Mouse (Mus musculus): ENCODE measurements around the gene Gemin8. TPM values are rescaled to one million over a fixed set of nuclear protein-coding genes. Genes with fewer than 3 reads are reported as not detected.

Gemin8 gene
- polyA plus RNA-seq, 1 experiment, result 7.2 TPM

DNA sequence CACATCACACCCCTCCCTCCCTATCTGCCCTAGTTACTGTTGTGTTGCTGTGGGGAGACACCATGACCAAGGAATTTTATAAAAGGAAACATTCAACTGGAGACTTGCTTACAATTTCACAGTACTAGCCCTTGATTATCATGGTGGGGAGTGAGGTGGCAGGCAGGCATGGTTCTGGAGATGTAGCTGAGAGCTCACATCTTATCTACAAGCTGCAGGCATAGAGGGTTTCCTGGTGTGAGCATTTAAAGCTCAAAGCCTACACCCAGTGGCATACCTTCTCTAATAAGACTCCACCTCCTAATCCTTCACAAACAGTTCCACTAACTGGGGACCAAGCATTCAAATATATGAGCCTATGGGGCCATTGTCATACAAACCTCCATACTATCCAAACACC lies 26.1 kb downstream of the Gemin8 start:
- TF ChIP-seq POLR2A (IDR thresholded peaks at IDR 0.05; ENCODE audit: control insufficient read depth, low read depth, low read length), result no peak
- TF ChIP-seq CTCF (IDR thresholded peaks at IDR 0.05; ENCODE audit: control insufficient read depth, insufficient read depth, insufficient replicate concordance, low read depth, low read length), result no peak
- no peak overlapping the region for H3K27ac ChIP-seq (ENCODE audit: control insufficient read depth, insufficient read depth, low read depth, low read length)
- H3K27me3 ChIP-seq (ENCODE audit: control insufficient read depth, insufficient read depth, low read length), result no peaks in the 10 kb centered on the region

GRCm38 (mm10) chrX:166198266-166198665 lies 28.0 kb downstream of the Gemin8 start:
- H3K27ac ChIP-seq (ENCODE audit: control insufficient read depth, insufficient read depth, low read depth, low read length), result no peak overlapping the region
- H3K27me3 ChIP-seq (ENCODE audit: control insufficient read depth, insufficient read depth, low read length), result no peaks in the 10 kb centered on the region
- TF ChIP-seq POLR2A (IDR thresholded peaks at IDR 0.05; ENCODE audit: control insufficient read depth, low read depth, low read length), result no peak
- no peak for TF ChIP-seq CTCF (IDR thresholded peaks at IDR 0.05; ENCODE audit: control insufficient read depth, insufficient read depth, insufficient replicate concordance, low read depth, low read length)
- no peaks in the 10 kb centered on the region for H3K4me1 ChIP-seq (ENCODE audit: control insufficient read depth, insufficient read depth, low read length)
- no peak overlapping the region for H3K4me3 ChIP-seq (ENCODE audit: control insufficient read depth, low read depth, low read length)
- H3K36me3 ChIP-seq (ENCODE audit: control insufficient read depth, insufficient read depth, low read length), result no peaks in the 10 kb centered on the region

More for the DNA sequence above, 26.1 kb downstream of the Gemin8 start:
- H3K4me1 ChIP-seq (ENCODE audit: control insufficient read depth, insufficient read depth, low read length), result no peaks in the 10 kb centered on the region
- H3K36me3 ChIP-seq (ENCODE audit: control insufficient read depth, insufficient read depth, low read length), result no peaks in the 10 kb centered on the region
- no peak overlapping the region for H3K4me3 ChIP-seq (ENCODE audit: control insufficient read depth, low read depth, low read length)

DNA sequence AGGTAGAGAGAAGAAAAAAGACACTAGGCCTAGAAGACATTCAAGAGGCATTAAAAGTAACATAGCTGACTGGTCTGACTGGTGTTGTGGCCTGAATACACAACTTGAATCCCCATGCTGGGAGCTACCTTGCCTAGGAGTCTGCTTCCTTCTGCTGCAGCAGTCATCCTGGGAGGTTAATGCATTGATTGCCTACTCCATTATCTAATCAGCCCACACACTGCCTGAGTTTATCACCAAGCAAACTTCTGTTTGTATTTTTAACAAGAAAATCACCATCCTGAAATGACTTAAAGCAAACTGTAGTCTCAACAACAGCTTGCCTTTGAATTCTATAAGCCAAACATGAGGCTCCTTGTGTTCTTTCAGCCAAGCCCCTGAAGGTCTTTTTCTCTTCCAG lies 29.6 kb downstream of the Gemin8 start:
- Histone ChIP-seq H3K27ac (ENCODE audit: control insufficient read depth, insufficient read depth, low read depth, low read length) (no peak overlapping the region), H3K4me3 (ENCODE audit: control insufficient read depth, low read depth, low read length) (no peak overlapping the region), H3K36me3 (ENCODE audit: control insufficient read depth, insufficient read depth, low read length) (no peaks in the 10 kb centered on the region), H3K27me3 (ENCODE audit: control insufficient read depth, insufficient read depth, low read length) (no peaks in the 10 kb centered on the region), H3K4me1 (ENCODE audit: control insufficient read depth, insufficient read depth, low read length) (no peaks in the 10 kb centered on the region)
- TF ChIP-seq POLR2A (IDR thresholded peaks at IDR 0.05; ENCODE audit: control insufficient read depth, low read depth, low read length) (no peak), CTCF (IDR thresholded peaks at IDR 0.05; ENCODE audit: control insufficient read depth, insufficient read depth, insufficient replicate concordance, low read depth, low read length) (no peak)

DNA sequence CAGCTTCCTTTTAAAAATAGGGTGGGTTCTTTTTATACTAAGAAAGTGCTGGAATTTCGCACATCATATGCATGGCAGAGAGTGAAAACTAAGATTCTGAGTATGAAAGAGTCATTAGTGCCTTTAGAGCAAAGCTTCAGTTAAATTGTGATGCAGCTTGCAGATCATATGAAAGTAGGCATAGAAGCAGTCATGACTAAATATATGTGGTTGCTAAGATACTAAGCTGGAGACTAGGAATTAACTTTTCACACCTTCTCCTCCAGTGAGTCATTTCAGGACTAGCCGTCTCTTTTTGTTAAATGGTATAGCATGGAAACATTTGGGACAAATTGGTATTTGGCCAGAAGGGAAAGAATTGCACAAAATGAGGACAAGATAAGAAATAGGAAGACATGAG lies 44.3 kb downstream of the Gemin8 start:
- Histone ChIP-seq H3K36me3 (ENCODE audit: control insufficient read depth, insufficient read depth, low read length) (no peaks in the 10 kb centered on the region), H3K4me1 (ENCODE audit: control insufficient read depth, insufficient read depth, low read length) (no peaks in the 10 kb centered on the region), H3K27me3 (ENCODE audit: control insufficient read depth, insufficient read depth, low read length) (no peaks in the 10 kb centered on the region), H3K4me3 (ENCODE audit: control insufficient read depth, low read depth, low read length) (no peak overlapping the region), H3K27ac (ENCODE audit: control insufficient read depth, insufficient read depth, low read depth, low read length) (no peak overlapping the region)
- TF ChIP-seq CTCF (IDR thresholded peaks at IDR 0.05; ENCODE audit: control insufficient read depth, insufficient read depth, insufficient replicate concordance, low read depth, low read length) (no peak), POLR2A (IDR thresholded peaks at IDR 0.05; ENCODE audit: control insufficient read depth, low read depth, low read length) (no peak)

- TF ChIP-seq CTCF (IDR thresholded peaks at IDR 0.05; ENCODE audit: control insufficient read depth, insufficient read depth, insufficient replicate concordance, low read depth, low read length), result no peak
- TF ChIP-seq POLR2A (IDR thresholded peaks at IDR 0.05; ENCODE audit: control insufficient read depth, low read depth, low read length), result no peak
- H3K27ac ChIP-seq (ENCODE audit: control insufficient read depth, insufficient read depth, low read depth, low read length), result no peak overlapping the region
- no peak overlapping the region for H3K4me3 ChIP-seq (ENCODE audit: control insufficient read depth, low read depth, low read length)
- no peaks in the 10 kb centered on the region for H3K36me3 ChIP-seq (ENCODE audit: control insufficient read depth, insufficient read depth, low read length)
- H3K4me1 ChIP-seq (ENCODE audit: control insufficient read depth, insufficient read depth, low read length), result no peaks in the 10 kb centered on the region
- H3K27me3 ChIP-seq (ENCODE audit: control insufficient read depth, insufficient read depth, low read length), result no peaks in the 10 kb centered on the region
Measured at GRCm38 (mm10) chrX:166216248-166216647, 46.0 kb downstream of the Gemin8 start.

GRCm38 (mm10) chrX:166216720-166217119 lies 46.5 kb downstream of the Gemin8 start:
- Histone ChIP-seq H3K27ac (ENCODE audit: control insufficient read depth, insufficient read depth, low read depth, low read length) (no peak overlapping the region), H3K27me3 (ENCODE audit: control insufficient read depth, insufficient read depth, low read length) (no peaks in the 10 kb centered on the region), H3K36me3 (ENCODE audit: control insufficient read depth, insufficient read depth, low read length) (no peaks in the 10 kb centered on the region), H3K4me3 (ENCODE audit: control insufficient read depth, low read depth, low read length) (no peak overlapping the region), H3K4me1 (ENCODE audit: control insufficient read depth, insufficient read depth, low read length) (no peaks in the 10 kb centered on the region)
- TF ChIP-seq CTCF (IDR thresholded peaks at IDR 0.05; ENCODE audit: control insufficient read depth, insufficient read depth, insufficient replicate concordance, low read depth, low read length), result no peak

- no peaks in the 10 kb centered on the region for H3K4me1 ChIP-seq (ENCODE audit: control insufficient read depth, insufficient read depth, low read length)
- no peak overlapping the region for H3K27ac ChIP-seq (ENCODE audit: control insufficient read depth, insufficient read depth, low read depth, low read length)
- no peak overlapping the region for H3K4me3 ChIP-seq (ENCODE audit: control insufficient read depth, low read depth, low read length)
- H3K27me3 ChIP-seq (ENCODE audit: control insufficient read depth, insufficient read depth, low read length), result no peaks in the 10 kb centered on the region
- TF ChIP-seq CTCF (IDR thresholded peaks at IDR 0.05; ENCODE audit: control insufficient read depth, insufficient read depth, insufficient replicate concordance, low read depth, low read length) (no peak), POLR2A (IDR thresholded peaks at IDR 0.05; ENCODE audit: control insufficient read depth, low read depth, low read length) (no peak)
- H3K36me3 ChIP-seq (ENCODE audit: control insufficient read depth, insufficient read depth, low read length), result no peaks in the 10 kb centered on the region
Measured at GRCm38 (mm10) chrX:166219331-166219730, 49.1 kb downstream of the Gemin8 start.

GRCm38 (mm10) chrX:166226856-166227255 lies 56.6 kb downstream of the Gemin8 start:
- H3K4me3 ChIP-seq (ENCODE audit: control insufficient read depth, low read depth, low read length), result no peak overlapping the region
- H3K27me3 ChIP-seq (ENCODE audit: control insufficient read depth, insufficient read depth, low read length), result no peaks in the 10 kb centered on the region
- TF ChIP-seq CTCF (IDR thresholded peaks at IDR 0.05; ENCODE audit: control insufficient read depth, insufficient read depth, insufficient replicate concordance, low read depth, low read length) (no peak), POLR2A (IDR thresholded peaks at IDR 0.05; ENCODE audit: control insufficient read depth, low read depth, low read length) (no peak)
- no peak overlapping the region for H3K27ac ChIP-seq (ENCODE audit: control insufficient read depth, insufficient read depth, low read depth, low read length)
- no peaks in the 10 kb centered on the region for H3K36me3 ChIP-seq (ENCODE audit: control insufficient read depth, insufficient read depth, low read length)
- no peaks in the 10 kb centered on the region for H3K4me1 ChIP-seq (ENCODE audit: control insufficient read depth, insufficient read depth, low read length)

Measured in testis, adult 2 months (tissue).